Mouse (Mus musculus): ENCODE results near the gene Gpd2. TPM values are rescaled to one million over a fixed set of nuclear protein-coding genes. Genes with fewer than 3 reads are reported as not detected.

Gpd2 gene
- total RNA-seq, 2 experiments from 2014 or later: 20.7 to 42.3 TPM

DNA sequence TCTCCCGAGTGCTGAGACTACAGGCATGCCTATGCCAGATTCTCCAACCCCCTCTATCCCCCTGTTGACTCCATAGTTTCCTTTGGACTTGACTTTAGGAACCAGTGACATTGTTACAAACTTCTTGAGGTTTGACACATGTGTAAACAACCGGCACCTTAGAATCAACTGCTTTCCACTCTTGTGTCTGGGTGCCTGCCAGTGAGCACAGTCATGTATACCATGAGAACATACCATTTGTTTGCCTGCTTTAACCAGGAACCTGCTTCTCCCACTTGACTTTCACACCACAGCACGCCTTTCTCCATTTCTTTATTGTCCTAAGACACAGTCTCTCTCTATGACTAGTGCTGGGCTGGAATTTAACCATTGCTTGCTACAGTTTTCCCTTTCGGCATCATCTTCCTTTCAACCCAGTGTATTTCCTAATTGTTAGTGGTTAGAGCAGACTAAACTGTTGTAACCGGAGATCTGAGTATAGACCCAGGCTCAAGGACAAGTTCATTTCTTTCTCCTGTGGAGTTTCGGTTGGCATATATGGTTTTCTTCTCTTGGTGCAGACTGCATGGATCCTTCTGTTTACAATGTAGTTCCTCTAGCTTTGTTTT, 8.4 kb downstream of the Gpd2 start:
- no peak for DNase-seq
- intact Hi-C loops (cut with DNase I): no loop called here

DNA sequence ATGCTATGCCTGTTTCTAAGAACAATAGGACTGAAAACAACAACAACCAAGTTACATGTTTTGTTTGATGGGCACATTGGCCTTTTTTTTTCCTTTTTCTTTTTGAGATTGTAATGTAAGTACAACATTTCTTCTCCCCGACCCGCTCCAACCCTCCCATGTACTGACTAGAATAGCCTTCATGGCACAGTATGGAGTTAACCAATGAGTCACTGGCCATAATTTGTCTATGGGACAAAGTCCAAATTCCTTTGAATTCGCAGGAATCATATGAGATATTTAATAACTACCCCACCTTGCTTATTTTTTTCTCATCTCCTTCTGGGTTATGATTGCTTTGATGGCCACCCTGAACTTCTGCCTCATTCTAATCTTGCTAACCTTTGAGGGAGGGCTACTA, 12.7 kb downstream of the Gpd2 start:
- intact Hi-C loops (cut with DNase I): no loop called here

GRCm38 (mm10) chr2:57251636-57252317, 14.3 kb downstream of the Gpd2 start:
- DNase-seq: no peak
- intact Hi-C loops (cut with DNase I): no loop called here

More for the DNA sequence above, 12.7 kb downstream of the Gpd2 start:
- DNase-seq: no peak

GRCm38 (mm10) chr2:57252542-57253301, 15.3 kb downstream of the Gpd2 start:
- no peak for DNase-seq
- intact Hi-C loops (cut with DNase I): no loop called here

DNA sequence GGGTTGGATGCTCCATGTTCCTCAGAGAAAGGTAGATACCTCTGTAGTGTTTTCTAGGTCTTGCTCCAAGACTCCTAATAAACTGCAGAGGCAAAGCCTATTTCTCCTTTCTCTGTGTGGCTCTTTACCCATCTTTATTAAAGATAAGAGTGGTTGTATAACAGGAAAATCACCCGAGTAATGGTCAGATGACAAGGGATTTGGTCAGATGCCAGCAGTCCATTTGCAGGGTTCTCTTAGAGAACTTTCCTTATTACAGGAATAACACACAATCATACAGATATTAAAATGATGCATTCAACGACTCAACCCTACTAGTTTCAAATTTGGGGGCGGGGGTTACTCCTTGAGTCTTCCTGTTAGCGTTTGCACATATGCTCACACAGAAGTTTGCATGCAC, 16.8 kb downstream of the Gpd2 start:
- intact Hi-C loops (cut with DNase I): no loop called here
- no peak for DNase-seq

DNA sequence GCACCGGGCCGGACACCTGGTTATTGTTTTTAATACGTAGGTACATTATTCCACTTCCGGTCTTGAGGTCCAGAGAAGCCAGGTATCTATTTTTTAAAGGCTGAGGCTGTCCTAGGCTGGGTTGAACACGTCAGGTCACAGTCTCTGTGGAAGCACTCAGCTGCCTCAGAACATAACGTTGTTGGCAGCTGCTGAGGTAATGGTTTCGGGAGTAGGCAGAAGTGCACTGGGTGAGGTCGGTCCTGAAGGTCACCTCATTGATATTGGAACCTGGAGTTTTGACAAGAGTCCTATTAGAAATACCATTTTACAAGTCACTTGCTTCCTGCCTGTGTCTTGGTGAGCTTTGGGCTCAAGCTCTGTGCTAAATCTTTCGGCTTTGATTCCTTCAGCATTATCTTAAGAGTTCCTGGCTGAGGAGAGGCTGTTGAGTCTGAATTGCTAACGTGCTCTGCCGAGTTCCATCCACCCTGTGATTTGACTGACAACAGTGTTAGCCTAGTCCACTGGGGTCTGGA, 17.8 kb downstream of the Gpd2 start:
- intact Hi-C loops (cut with DNase I): no loop called here
- peak; percentile 16 to 23 for DNase-seq

GRCm38 (mm10) chr2:57255836-57256235, 18.4 kb downstream of the Gpd2 start:
- no peak for DNase-seq

GRCm38 (mm10) chr2:57256459-57256858, 19.0 kb downstream of the Gpd2 start:
- DNase-seq: peak in 1 of 2 experiments; percentile 15
- intact Hi-C loops (cut with DNase I): no loop called here

More at GRCm38 (mm10) chr2:57255836-57256235, 18.4 kb downstream of the Gpd2 start:
- intact Hi-C loops (cut with DNase I): no loop called here

DNA sequence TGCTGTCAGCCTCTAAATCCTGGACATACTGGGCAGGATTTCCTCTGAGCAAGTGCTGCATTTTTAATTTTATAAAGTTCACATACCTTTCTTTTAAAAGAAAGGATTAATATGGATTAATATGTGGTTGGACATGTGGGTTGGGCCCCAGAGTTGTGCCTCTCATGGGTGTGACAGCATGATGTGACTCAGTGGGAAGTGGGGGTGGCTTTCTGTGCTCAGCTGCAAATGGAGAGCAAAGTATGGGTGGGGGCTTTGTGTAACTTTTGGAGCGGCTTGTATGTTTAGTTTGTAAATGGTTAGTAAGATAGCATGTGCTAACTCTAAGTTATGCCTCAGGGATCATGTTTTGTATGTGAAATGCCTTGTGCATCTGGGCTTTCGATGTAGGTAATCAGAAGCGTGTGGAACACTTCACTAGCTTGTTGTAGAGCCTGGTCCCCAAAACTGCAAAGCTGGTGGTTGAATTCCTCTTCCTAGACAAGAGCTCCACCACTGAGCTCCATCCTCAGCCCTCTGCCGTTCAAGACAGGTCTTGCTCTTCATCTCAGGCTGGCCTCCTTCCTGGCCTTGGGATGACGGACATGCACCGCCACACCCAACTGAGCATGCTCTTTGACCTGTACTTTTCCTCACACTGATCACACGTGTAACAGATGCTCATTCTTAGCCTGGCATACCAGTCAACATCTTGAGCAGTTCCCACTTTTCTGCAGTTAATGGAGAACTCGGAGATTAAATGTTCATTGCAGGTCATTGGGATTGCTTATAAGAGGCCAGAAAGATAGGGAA, 24.0 kb downstream of the Gpd2 start:
- no peak for DNase-seq
- intact Hi-C loops (cut with DNase I): no loop called here

DNA sequence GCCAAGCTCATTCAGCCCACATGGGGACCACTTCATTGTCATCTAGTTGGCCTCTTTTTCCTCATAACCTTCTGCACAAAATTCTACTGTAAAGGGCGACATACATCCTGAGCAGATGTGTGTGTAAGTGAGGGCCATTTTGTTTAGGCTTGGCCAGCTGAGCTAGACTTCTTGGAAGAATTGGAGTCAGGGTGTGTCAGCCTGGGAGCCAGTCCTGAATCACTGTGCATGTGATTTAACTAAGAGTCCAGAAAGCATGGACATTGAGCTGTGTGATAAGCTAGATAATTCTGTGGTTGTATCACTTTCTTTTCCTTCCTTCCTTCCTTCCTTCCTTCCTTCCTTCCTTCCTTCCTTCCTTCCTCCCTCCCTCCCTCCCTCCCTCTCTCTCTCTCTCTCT, 26.0 kb downstream of the Gpd2 start:
- intact Hi-C loops (cut with DNase I): no loop called here
- DNase-seq: no peak

- no peak for DNase-seq
- intact Hi-C loops (cut with DNase I): no loop called here
Observed at GRCm38 (mm10) chr2:57264912-57265311, 27.5 kb downstream of the Gpd2 start.

GRCm38 (mm10) chr2:57266679-57267393, 29.4 kb downstream of the Gpd2 start:
- intact Hi-C loops (cut with DNase I): no loop called here
- no peak for DNase-seq

- intact Hi-C loops (cut with DNase I): no loop called here
- DNase-seq: no peak
Observed at GRCm38 (mm10) chr2:57267394-57267716, 29.9 kb downstream of the Gpd2 start.

DNA sequence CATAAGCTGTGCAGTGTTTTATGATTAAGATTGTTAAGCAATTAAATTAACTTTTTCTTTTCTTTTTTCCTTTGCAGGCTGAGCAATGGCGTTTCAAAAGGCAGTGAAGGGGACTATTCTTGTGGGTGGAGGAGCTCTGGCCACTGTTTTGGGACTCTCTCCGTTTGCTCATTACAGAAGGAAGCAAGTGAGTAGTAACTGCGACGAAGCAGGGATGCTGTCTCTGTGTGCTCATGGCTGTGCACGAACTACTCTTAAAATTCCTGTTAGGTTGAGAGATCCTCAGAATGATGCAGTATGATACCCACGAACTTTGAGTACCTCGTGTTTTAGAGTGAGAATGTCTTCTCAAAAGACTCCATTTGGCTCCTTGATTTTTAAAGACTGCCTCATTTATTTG, 30.5 kb downstream of the Gpd2 start:
- DNase-seq: no peak
- intact Hi-C loops (cut with DNase I): no loop called here

- no peak for DNase-seq
- intact Hi-C loops (cut with DNase I): no loop called here
Observed at GRCm38 (mm10) chr2:57268839-57269238, 31.4 kb downstream of the Gpd2 start.

DNA sequence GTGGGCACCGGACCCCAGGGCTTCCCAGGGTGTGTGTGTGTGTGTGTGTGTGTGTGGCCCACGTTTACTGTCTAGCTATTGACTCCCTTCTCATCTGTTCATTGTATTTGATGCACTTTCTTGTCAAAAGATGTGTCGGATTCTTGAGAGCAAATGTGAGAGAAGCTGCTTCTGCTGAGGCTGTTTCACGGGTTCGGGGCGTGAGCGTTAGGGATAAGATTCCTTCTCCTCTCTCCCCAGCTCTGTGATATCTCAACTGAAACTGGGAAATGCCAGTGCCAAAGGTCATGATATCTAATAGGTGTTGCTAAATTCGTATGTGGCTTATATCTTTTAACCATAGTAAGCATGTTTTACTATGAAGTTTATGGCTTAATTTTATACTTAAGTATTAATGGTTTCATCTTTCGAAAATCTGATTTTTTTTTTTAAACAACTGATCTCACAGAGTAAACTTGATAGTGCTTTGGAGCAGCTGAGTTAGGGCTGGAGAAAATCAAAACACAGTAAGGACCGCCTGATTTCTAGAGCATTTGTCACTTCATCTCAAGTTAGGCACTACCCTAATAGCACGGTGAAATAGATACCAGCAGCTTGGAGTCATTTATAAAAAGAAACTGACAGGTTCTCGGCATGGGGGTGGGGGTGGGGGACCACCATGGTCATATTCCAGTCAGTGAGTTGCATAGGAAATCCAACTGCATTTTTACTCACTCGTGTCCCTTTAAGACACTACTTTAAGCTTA, 32.4 kb downstream of the Gpd2 start:
- intact Hi-C loops (cut with DNase I): no loop called here
- DNase-seq: no peak

DNA sequence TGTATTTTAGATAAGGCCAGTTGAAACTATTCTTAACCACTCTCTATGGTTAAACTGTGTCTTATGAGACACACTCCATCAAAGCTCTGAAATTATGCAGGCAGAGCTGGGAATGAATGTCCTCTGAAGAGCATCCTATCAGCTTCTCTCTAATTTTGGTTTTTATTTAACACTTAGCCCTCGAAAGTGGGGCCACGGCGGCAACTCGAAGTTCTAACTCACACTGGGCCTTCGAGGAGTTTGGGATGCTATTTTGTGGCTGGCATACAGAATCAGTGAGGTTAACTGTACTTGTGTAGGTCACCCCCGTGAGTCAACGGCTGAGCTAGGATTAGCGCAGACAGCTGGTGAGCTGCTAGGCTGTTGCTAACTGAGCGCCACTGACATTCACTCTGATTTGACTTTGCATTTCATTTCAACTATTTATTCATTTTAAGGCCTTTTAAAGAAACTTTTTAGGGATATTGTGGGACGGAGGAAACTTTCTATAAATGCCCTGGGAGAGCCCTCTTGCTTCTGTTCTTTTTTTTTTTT, 42.8 kb downstream of the Gpd2 start:
- no peak for DNase-seq
- intact Hi-C loops (cut with DNase I): loop anchor here (1.0 kb wide), 1 partner anchor 42 kb away; no protein-coding TSS in a partner anchor

- no peak for DNase-seq
- intact Hi-C loops (cut with DNase I): no loop called here
Observed at GRCm38 (mm10) chr2:57283791-57284190, 46.4 kb downstream of the Gpd2 start.

DNA sequence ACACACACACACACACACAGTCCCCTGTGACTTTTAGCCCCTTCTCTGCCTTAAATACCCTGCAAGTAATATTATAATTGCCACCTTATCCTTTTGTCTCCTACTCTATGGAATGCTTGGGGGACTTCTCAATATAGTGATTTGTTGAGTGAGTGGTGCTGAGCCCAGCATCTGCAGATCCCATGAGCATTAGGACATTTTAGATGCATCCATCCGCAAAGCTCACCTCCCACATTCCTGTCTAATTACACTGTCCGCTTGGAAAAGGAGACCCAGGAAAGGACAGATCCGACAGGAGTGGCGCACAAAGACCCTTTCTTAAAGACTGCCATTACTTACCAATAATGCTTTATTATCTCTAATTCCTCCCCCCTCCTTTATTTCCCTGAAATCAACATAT, 47.8 kb downstream of the Gpd2 start:
- no peak for DNase-seq
- intact Hi-C loops (cut with DNase I): no loop called here
